Mouse (Mus musculus) heart, embryonic 13.5 days (tissue): ENCODE results near the gene Pamr1. TPM values are rescaled to one million over a fixed set of nuclear protein-coding genes. Genes with fewer than 3 reads are reported as not detected.

Experiments
- ATAC-seq: fragments of 200-750 bp; cut with Nextera tagmentation; 2 replicates; pipeline ENCODE4 v1.8.0; 2017; ENCODE audit warnings: moderate TSS enrichment; ENCODE audit not compliant: insufficient number of reproducible peaks, low FRiP score, low TSS enrichment; ENCODE audit errors: extremely low read depth
- H3K27ac ChIP-seq: fragments of 300-500 bp; sonication (generic); replicated peaks from 2 replicates; pipeline ENCODE4 v1.5.1; 2015; ENCODE audit warnings: moderate library complexity, mild to moderate bottlenecking, inconsistent platforms
- H3K27me3 ChIP-seq: fragments of 300-500 bp; sonication (generic); replicated peaks from 2 replicates; pipeline ENCODE4 v1.6.1; 2015; ENCODE audit warnings: mild to moderate bottlenecking, inconsistent platforms
- H3K36me3 ChIP-seq: fragments of 300-500 bp; sonication (generic); 2 replicates; pipeline ENCODE4 v1.6.1; 2015; ENCODE audit warnings: mild to moderate bottlenecking, inconsistent platforms
- H3K4me1 ChIP-seq: fragments of 300-500 bp; sonication (generic); 2 replicates; pipeline ENCODE4 v1.6.1; 2015; ENCODE audit warnings: inconsistent platforms
- H3K4me2 ChIP-seq: fragments of 300-500 bp; sonication (generic); 2 replicates; pipeline ENCODE4 v1.6.1; 2015; ENCODE audit warnings: inconsistent platforms, mild to moderate bottlenecking, moderate library complexity
- H3K4me3 ChIP-seq: fragments of 300-500 bp; sonication (generic); 2 replicates; pipeline ENCODE4 v1.5.1; 2015; ENCODE audit warnings: moderate library complexity, mild to moderate bottlenecking, inconsistent platforms
- H3K9ac ChIP-seq: fragments of 300-500 bp; sonication (generic); 2 replicates; pipeline ENCODE4 v1.6.1; 2015; ENCODE audit warnings: inconsistent platforms, mild to moderate bottlenecking, moderate library complexity
- H3K9me3 ChIP-seq: fragments of 300-500 bp; sonication (generic); 2 replicates; pipeline ENCODE4 v1.6.1; 2016; ENCODE audit warnings: inconsistent platforms
- WGBS: fragments of 180-500 bp; shearing (Covaris S2); methylation state at CpG from one replicate; pipeline ENCODE4 v1.1.7; 2015; ENCODE audit warnings: mixed read lengths; 5-methylcytosine and 5-hydroxymethylcytosine counted together
- polyA plus RNA-seq: library from polyadenylated mRNA; unstranded; fragments of >200 nt; fragmentation: Nextera tagmentation; extraction: Ambion mirVana; gene quantifications from 2 replicates; pipeline ENCODE4 v1.2.1, GENCODE M21; 2015

Pamr1 gene
- polyA plus RNA-seq, 1 experiment from 2014 or later = 1.4 TPM

GRCm38 (mm10) chr2:102600516-102600915 lies 50.7 kb downstream of the Pamr1 start:
- H3K4me1 ChIP-seq = peaks cover 12% of the 10 kb centered on the region
- no peak overlapping the region for H3K27ac ChIP-seq
- H3K9ac ChIP-seq = no peak overlapping the region
- no peak overlapping the region for H3K4me3 ChIP-seq
- no peaks in the 10 kb centered on the region; the same call in 1 of the 2 replicates for H3K27me3 ChIP-seq
- no peak overlapping the region for H3K4me2 ChIP-seq
- ATAC-seq = no peak
- 73% methylated on average over 4 of the region's 4 CpGs for WGBS
- H3K9me3 ChIP-seq = no peaks in the 10 kb centered on the region
- H3K36me3 ChIP-seq = no peaks in the 10 kb centered on the region

DNA sequence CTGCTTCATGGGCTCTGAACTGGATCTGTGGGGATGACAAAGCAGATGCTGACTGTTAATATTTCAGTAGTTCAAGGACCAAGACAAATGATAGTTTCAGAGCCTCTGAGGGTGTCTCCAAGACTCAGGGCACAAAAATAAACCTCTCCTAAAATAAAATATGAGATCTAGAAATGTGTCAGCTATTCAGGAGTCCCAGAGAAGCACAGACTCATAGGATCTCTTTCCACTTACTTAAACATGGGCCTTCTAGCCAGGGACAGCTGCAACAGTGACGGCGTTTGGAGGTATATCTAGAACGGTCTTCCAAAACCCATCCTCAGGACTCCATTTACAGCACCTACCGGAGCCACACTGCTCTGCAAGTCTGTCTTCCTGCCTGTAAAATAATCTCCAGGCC lies 60.7 kb downstream of the Pamr1 start:
- H3K27ac ChIP-seq = no peak overlapping the region
- H3K4me2 ChIP-seq = no peak overlapping the region
- 81% methylated on average over 4 of the region's 4 CpGs for WGBS
- no peak for ATAC-seq
- no peaks in the 10 kb centered on the region for H3K9me3 ChIP-seq
- H3K36me3 ChIP-seq = no peaks in the 10 kb centered on the region
- H3K4me1 ChIP-seq = no peaks in the 10 kb centered on the region
- H3K9ac ChIP-seq = no peak overlapping the region
- H3K27me3 ChIP-seq = no peaks in the 10 kb centered on the region
- H3K4me3 ChIP-seq = no peak overlapping the region

GRCm38 (mm10) chr2:102616637-102617036 lies 66.8 kb downstream of the Pamr1 start:
- no peak overlapping the region for H3K27ac ChIP-seq
- H3K27me3 ChIP-seq = no peaks in the 10 kb centered on the region
- H3K36me3 ChIP-seq = no peaks in the 10 kb centered on the region
- H3K9me3 ChIP-seq = no peaks in the 10 kb centered on the region
- H3K9ac ChIP-seq = no peak overlapping the region
- no peak overlapping the region for H3K4me3 ChIP-seq
- no peak for ATAC-seq
- H3K4me1 ChIP-seq = no peaks in the 10 kb centered on the region
- WGBS = 44% methylated on average over 2 of the region's 2 CpGs
- no peak overlapping the region for H3K4me2 ChIP-seq

DNA sequence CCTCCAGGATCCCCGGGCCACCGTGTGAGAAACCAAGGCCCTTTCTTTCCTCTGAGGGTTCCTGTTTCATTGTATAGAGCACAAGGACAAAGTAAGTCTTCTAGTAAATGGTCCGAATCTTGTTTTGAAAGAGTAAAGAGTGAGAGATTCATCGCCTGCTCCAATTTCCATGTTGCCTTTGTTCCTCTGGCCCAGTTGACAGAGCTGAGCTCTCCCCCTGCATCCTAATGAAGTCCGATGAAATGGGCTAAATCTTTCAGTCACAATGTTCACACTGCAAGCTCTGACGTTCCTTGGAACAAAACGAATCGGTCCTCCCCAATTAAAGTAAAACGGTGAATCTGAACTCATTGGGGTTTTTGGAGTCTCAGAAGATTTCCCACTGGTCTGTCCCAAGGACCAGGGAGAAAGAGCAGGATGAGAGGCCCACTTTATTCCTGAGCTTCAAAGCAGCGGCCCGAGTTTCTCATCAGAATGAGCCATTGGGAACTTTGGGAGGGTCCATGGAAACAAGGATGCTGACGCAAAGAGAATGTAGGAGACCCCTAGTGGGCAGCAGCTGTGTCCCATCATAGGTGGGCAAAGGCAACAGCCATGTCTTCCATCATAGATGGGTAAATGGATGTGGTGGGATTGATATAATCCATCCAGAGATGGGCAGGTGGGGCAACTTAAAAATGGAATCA lies 71.1 kb downstream of the Pamr1 start:
- H3K4me2 ChIP-seq = no peak overlapping the region
- H3K4me1 ChIP-seq = no peaks in the 10 kb centered on the region
- H3K27ac ChIP-seq = no peak overlapping the region
- no peaks in the 10 kb centered on the region for H3K27me3 ChIP-seq
- no peaks in the 10 kb centered on the region for H3K36me3 ChIP-seq
- H3K4me3 ChIP-seq = no peak overlapping the region
- WGBS = 83% methylated on average over 12 of the region's 12 CpGs
- ATAC-seq = no peak
- H3K9me3 ChIP-seq = no peaks in the 10 kb centered on the region
- H3K9ac ChIP-seq = no peak overlapping the region

- Histone ChIP-seq H3K27ac (no peak overlapping the region), H3K4me1 (no peaks in the 10 kb centered on the region), H3K4me2 (no peak overlapping the region), H3K9me3 (no peaks in the 10 kb centered on the region), H3K27me3 (no peaks in the 10 kb centered on the region), H3K9ac (no peak overlapping the region), H3K36me3 (no peaks in the 10 kb centered on the region), H3K4me3 (no peak overlapping the region)
- WGBS = 79% methylated on average over 5 of the region's 5 CpGs
- no peak for ATAC-seq
Measured at GRCm38 (mm10) chr2:102622176-102622575, 72.4 kb downstream of the Pamr1 start.

DNA sequence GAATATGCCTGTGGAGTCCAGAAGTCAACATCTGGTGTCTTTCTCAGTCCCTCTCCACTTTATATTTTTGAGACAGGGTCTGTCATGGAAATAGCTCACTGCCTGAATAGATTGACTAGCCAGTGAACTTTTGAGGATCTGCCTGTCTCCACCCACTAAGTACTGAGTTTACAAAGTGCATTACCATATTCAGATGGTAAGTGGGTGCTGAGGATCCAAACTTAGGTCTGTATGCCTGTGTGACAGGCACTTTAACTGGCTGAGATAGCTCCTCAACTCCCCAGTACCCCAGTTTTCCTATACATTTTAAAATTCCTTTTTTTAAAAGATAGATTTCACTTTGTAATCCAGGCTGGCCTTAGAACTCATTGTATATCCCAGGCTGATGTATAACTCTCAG lies 73.1 kb downstream of the Pamr1 start:
- no peak for ATAC-seq
- Histone ChIP-seq H3K27me3 (no peaks in the 10 kb centered on the region), H3K27ac (no peak overlapping the region), H3K9me3 (no peaks in the 10 kb centered on the region), H3K9ac (no peak overlapping the region), H3K4me1 (no peaks in the 10 kb centered on the region), H3K4me2 (no peak overlapping the region), H3K36me3 (no peaks in the 10 kb centered on the region), H3K4me3 (no peak overlapping the region)

DNA sequence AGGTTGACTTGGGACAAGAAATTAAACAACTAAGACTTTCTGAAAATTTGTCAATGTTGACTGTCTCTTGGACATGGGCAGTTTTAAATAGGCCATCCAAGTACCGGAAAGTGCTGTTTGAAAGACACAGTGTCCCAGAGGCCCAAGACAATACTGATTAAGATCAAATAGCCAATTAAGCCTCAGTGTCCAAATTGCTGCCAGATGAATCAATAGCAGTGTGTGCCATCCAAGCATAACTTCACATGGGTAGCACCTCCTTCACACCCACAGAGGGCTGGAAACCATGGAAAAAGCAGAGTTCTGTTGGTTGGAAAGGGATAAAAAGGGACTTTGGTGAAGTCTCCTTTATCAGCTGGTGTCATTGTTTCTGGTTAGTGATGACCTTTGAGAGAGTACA lies 74.7 kb downstream of the Pamr1 start:
- 85% methylated on average over 1 of the region's 1 CpGs for WGBS
- no peaks in the 10 kb centered on the region for H3K36me3 ChIP-seq
- H3K27ac ChIP-seq = no peak overlapping the region
- no peak overlapping the region for H3K4me3 ChIP-seq
- no peaks in the 10 kb centered on the region for H3K9me3 ChIP-seq
- H3K9ac ChIP-seq = no peak overlapping the region
- H3K4me1 ChIP-seq = no peaks in the 10 kb centered on the region
- no peaks in the 10 kb centered on the region for H3K27me3 ChIP-seq
- no peak overlapping the region for H3K4me2 ChIP-seq
- no peak for ATAC-seq

DNA sequence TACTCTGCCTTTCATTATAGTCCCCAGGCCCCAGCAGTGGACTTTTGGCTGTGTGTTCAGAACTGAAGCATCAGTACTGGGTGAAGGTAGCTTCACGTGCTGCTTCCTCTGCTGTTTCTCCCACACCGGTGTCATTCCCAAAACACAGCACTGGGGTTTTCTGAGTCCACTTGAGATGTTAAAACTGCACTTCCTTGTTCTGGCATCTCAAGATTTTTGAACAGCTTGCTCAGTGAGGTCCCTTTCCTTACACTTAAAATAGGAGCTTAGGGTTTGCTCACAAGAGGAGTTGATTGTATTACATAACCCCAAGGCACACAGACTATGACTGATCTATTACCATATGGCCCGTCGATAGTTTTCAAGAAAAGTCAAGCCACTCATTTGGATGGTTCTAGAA lies 82.5 kb downstream of the Pamr1 start:
- H3K27ac ChIP-seq = no peak overlapping the region
- H3K4me3 ChIP-seq = no peak overlapping the region
- H3K27me3 ChIP-seq = no peaks in the 10 kb centered on the region
- no peaks in the 10 kb centered on the region for H3K4me1 ChIP-seq
- no peaks in the 10 kb centered on the region for H3K36me3 ChIP-seq
- no peak overlapping the region for H3K4me2 ChIP-seq
- ATAC-seq = no peak
- WGBS = 86% methylated on average over 4 of the region's 4 CpGs
- H3K9me3 ChIP-seq = no peaks in the 10 kb centered on the region
- H3K9ac ChIP-seq = no peak overlapping the region

DNA sequence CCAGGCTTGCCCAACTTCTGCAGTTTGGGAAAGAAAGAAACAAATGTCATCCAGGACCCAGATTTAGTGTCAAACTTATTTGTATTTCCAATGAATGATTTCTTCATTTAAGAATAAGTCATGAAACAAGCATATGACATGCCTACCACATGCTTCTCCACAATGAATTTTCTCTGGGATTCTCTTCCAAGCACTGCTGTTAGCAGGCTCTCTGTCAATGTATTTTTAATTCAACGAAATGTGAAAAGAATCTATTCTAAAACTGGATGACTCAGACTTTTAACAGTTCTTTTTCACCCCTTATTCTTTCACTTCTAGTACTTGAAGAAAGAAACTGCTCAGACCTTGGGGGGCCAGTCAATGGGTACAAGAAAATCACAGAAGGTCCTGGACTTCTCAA lies 84.2 kb downstream of the Pamr1 start:
- ATAC-seq = no peak
- Histone ChIP-seq H3K4me3 (no peak overlapping the region), H3K27ac (no peak overlapping the region), H3K9me3 (no peaks in the 10 kb centered on the region), H3K4me2 (no peak overlapping the region), H3K36me3 (no peaks in the 10 kb centered on the region), H3K27me3 (no peaks in the 10 kb centered on the region; the same call in 1 of the 2 replicates), H3K4me1 (no peaks in the 10 kb centered on the region), H3K9ac (no peak overlapping the region)
- 88% methylated on average over 1 of the region's 1 CpGs for WGBS

- H3K4me3 ChIP-seq = no peak overlapping the region
- H3K27ac ChIP-seq = no peak overlapping the region
- no peak overlapping the region for H3K4me2 ChIP-seq
- no peaks in the 10 kb centered on the region for H3K36me3 ChIP-seq
- no peaks in the 10 kb centered on the region for H3K4me1 ChIP-seq
- ATAC-seq = no peak
- no peaks in the 10 kb centered on the region; the same call in 1 of the 2 replicates for H3K27me3 ChIP-seq
- WGBS = 67% methylated on average over 3 of the region's 3 CpGs
- no peak overlapping the region for H3K9ac ChIP-seq
- H3K9me3 ChIP-seq = no peaks in the 10 kb centered on the region
Measured at GRCm38 (mm10) chr2:102635523-102636060, 85.8 kb downstream of the Pamr1 start.

GRCm38 (mm10) chr2:102636116-102636600 lies 86.3 kb downstream of the Pamr1 start:
- no peak overlapping the region for H3K4me2 ChIP-seq
- H3K27ac ChIP-seq = no peak overlapping the region
- no peaks in the 10 kb centered on the region; the same call in 1 of the 2 replicates for H3K27me3 ChIP-seq
- no peaks in the 10 kb centered on the region for H3K36me3 ChIP-seq
- no peaks in the 10 kb centered on the region for H3K4me1 ChIP-seq
- H3K9ac ChIP-seq = no peak overlapping the region
- H3K4me3 ChIP-seq = no peak overlapping the region
- H3K9me3 ChIP-seq = no peaks in the 10 kb centered on the region
- 76% methylated on average over 7 of the region's 7 CpGs for WGBS
- ATAC-seq = no peak

GRCm38 (mm10) chr2:102638140-102638539 lies 88.3 kb downstream of the Pamr1 start:
- H3K4me1 ChIP-seq = no peaks in the 10 kb centered on the region
- no peaks in the 10 kb centered on the region for H3K36me3 ChIP-seq
- H3K9ac ChIP-seq = no peak overlapping the region
- no peak overlapping the region for H3K4me2 ChIP-seq
- no peak overlapping the region for H3K27ac ChIP-seq
- no peak overlapping the region for H3K4me3 ChIP-seq
- H3K9me3 ChIP-seq = no peaks in the 10 kb centered on the region
- no peaks in the 10 kb centered on the region; the same call in 1 of the 2 replicates for H3K27me3 ChIP-seq
- no peak for ATAC-seq
- 72% methylated on average over 5 of the region's 5 CpGs for WGBS
